ENCODE assay signal across 22 mouse cellular contexts in genomic region chr2:110644358-110644757, GRCm38 (mm10). TPM values are rescaled to one million over a fixed set of nuclear protein-coding genes. Genes with fewer than 3 reads are reported as not detected.
"Had no signal": no experiment of that assay in that cellular context is flagged by ENCODE, and none has a peak within 500 bp of the region (broad histone marks: within the 10 kb centered on the region; RNA-seq: fewer than 3 reads in every experiment).

No protein-coding gene starts in this region.

- H3K27me3 ChIP-seq: lung, embryonic 15.5 days; megakaryocyte, embryonic 14.5 days; midbrain, embryonic 12.5 days; midbrain, embryonic 15.5 days; neural tube, embryonic 12.5 days had no signal

- H3K9me3 ChIP-seq: lung, embryonic 15.5 days; midbrain, embryonic 12.5 days; midbrain, embryonic 15.5 days; neural tube, embryonic 12.5 days had no signal

- H3K4me3 ChIP-seq: lung, embryonic 15.5 days; megakaryocyte, embryonic 14.5 days; midbrain, embryonic 12.5 days; midbrain, embryonic 15.5 days; neural tube, embryonic 12.5 days had no signal

- H3K27ac ChIP-seq: liver, embryonic 14.5 days; lung, embryonic 15.5 days; macrophage; midbrain, embryonic 12.5 days; midbrain, embryonic 15.5 days; neural tube, embryonic 12.5 days had no signal

- H3K4me1 ChIP-seq: lung, embryonic 15.5 days; megakaryocyte, embryonic 14.5 days; midbrain, embryonic 12.5 days; midbrain, embryonic 15.5 days; neural tube, embryonic 12.5 days had no signal

- H3K9ac ChIP-seq: liver, embryonic 14.5 days; lung, embryonic 15.5 days; midbrain, embryonic 12.5 days; midbrain, embryonic 15.5 days; neural tube, embryonic 12.5 days had no signal

- ATAC-seq: lung, postnatal 0 days; midbrain, embryonic 15.5 days had no signal

- DNase-seq: lung, adult 2 months; lung, postnatal 14 days; lung, postnatal 36 days; right cerebral cortex, postnatal 14 days; thymus, adult 2 months; thymus, postnatal 25 days; thymus, postnatal 4 days had no signal

- H3K36me3 ChIP-seq: lung, embryonic 15.5 days; midbrain, embryonic 12.5 days; midbrain, embryonic 15.5 days; neural tube, embryonic 12.5 days had no signal

- H3K4me2 ChIP-seq: lung, embryonic 15.5 days; midbrain, embryonic 12.5 days; midbrain, embryonic 15.5 days; neural tube, embryonic 12.5 days had no signal

RNA-seq across cellular contexts. Expression of gene Slc5a12, which starts 47.3 kb away (rescaled TPM):
- polyA plus RNA-seq: liver, embryonic 14.5 days; liver, embryonic 16.5 days; lung, embryonic 15.5 days; lung, postnatal 0 days; macrophage; midbrain, embryonic 12.5 days; midbrain, embryonic 15.5 days; midbrain, postnatal 0 days; neural tube, embryonic 12.5 days; neural tube, embryonic 14.5 days; spleen, adult 2 months; stomach, embryonic 16.5 days; testis, adult 2 months; thymus, adult 2 months; urinary bladder, adult 2 months had no signal
